Mouse (Mus musculus): ENCODE measurements around the gene Rps25. TPM values are rescaled to one million over a fixed set of nuclear protein-coding genes. Genes with fewer than 3 reads are reported as not detected.
"Not testable (repeated sequence)": the region's sequence is repeated elsewhere in the genome, so short reads cannot be mapped to it uniquely, and the experiment has no call there.

The Rps25 gene
- polyA plus RNA-seq, 1 experiment from 2014 or later, result 984 TPM

DNA sequence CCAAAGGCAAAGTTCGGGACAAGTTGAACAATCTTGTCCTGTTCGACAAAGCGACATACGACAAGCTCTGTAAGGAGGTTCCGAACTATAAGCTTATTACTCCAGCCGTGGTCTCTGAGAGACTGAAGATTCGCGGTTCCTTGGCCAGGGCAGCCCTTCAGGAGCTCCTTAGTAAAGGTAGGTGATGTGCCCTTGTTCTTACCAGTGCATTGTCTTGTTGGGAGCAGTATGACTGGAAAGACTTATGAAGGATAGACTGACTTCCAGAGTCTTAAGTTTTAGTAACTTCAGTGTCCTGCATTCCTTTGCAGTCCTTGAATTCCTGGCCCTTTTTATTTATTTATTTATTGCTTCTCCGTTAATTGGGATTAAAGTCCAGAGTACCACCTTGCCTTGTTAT, 1.8 kb downstream of the Rps25 start:
- peaks cover 54% of the 10 kb centered on the region for H3K36me3 ChIP-seq (replicated peaks)
- 87% methylated on average over 9 of the region's 9 CpGs for WGBS

DNA sequence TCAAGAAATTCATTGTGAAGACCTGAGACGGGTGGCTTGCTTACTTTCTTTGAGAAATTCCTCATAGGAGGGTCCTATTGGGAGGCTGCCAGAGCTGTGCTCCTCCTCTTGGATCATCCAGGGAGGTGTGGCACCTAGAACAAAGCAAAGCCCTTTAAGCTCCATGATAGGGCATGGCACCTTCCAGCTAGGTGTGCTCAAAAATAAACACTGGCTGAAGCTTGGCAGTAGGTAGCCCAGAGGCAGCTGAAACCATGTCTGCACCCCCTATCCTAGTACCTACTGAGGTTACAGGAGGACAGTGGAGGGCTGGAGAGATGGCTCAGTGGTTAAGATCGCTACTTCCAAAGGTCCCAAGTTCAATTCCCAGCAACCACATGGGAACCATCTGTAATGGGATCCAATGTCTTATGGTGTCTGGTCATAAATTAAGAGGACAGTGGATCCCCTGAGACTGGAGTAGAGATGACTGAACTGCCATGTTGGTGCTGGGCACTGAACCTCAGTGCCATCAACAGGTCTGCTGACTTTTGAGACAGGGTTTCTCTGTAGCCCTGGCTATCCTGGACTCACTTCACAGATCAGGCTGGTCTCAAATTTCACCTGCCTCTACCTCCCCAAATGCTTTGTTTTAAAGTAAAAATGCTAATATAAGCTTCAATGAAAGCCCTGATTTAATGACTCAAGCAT, 3.9 kb downstream of the Rps25 start:
- H3K4me1 ChIP-seq, result peaks cover 17% of the 10 kb centered on the region
- ATAC-seq (replicated peaks), result no peak
- H3K27ac ChIP-seq, result no peak overlapping the region
- H3K9ac ChIP-seq, result no peak overlapping the region
- no peak overlapping the region for H3K4me2 ChIP-seq
- no peaks in the 10 kb centered on the region for H3K9me3 ChIP-seq
- H3K27me3 ChIP-seq (replicated peaks), result no peaks in the 10 kb centered on the region
- 88% methylated on average over 2 of the region's 2 CpGs for WGBS
- no peak overlapping the region for H3K4me3 ChIP-seq
- H3K36me3 ChIP-seq (replicated peaks), result peaks cover 53% of the 10 kb centered on the region

More for the DNA sequence above, 1.8 kb downstream of the Rps25 start:
- peaks cover 28% of the 10 kb centered on the region for H3K4me1 ChIP-seq
- peak overlapping the region; percentile 81 for H3K4me3 ChIP-seq
- ATAC-seq (replicated peaks); H3K9ac ChIP-seq; H3K27me3 ChIP-seq (replicated peaks); H3K9me3 ChIP-seq; H3K27ac ChIP-seq: not testable (repeated sequence)
- peak overlapping the region; percentile 67 for H3K4me2 ChIP-seq

DNA sequence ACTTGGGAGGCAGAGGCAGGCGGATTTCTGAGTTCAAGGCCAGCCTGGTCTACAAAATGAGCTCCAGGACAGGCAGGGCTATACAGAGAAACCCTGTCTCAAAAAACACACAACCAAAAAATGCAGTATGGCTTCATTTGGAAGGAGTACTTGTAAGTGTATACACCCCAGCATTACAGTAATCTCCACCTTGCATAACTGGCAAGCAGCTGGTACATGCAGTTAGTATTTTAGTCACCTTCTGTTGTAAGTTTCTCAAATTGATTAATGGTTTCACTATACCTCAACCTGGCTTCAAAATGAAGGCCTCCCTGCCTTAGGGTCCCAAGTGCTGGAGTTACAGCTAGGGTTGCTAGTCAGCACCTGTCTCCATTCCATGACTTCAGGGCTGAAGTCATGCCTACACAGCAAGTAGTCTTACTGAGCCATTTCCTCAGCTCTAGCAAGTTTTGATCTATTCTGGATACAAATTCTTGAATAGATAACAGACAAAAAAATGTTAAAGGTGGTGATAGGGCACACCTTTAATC, 4.7 kb downstream of the Rps25 start:
- Histone ChIP-seq H3K4me3 (no peak overlapping the region), H3K27me3 (replicated peaks) (no peaks in the 10 kb centered on the region), H3K9ac (no peak overlapping the region), H3K4me1 (peaks cover 15% of the 10 kb centered on the region), H3K27ac (no peak overlapping the region), H3K36me3 (replicated peaks) (peaks cover 53% of the 10 kb centered on the region), H3K4me2 (no peak overlapping the region), H3K9me3 (no peaks in the 10 kb centered on the region)
- 85% methylated on average over 1 of the region's 1 CpGs for WGBS
- no peak for ATAC-seq (replicated peaks)

DNA sequence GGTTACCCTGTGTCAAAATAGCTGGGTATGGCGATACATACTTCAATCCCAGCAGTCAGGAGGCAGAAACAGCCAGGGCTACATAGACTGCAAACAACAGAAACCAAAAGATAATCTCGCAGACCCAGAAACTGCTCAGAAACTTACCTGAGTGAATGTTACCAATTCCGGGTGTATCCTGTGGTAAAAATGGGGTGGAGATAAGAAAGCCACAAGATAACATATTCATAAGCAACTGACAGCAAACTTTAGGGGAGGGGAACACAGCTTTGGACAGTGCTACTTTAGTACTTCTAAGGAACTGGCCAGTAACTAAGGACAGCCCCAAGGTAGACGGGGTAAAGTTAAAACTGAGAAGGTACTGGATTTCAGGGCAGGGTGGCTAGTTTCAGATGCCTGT, 5.4 kb downstream of the Rps25 start:
- Histone ChIP-seq H3K36me3 (replicated peaks) (peaks cover 53% of the 10 kb centered on the region), H3K4me2 (no peak overlapping the region), H3K9ac (no peak overlapping the region), H3K4me3 (no peak overlapping the region), H3K9me3 (no peaks in the 10 kb centered on the region), H3K27me3 (replicated peaks) (no peaks in the 10 kb centered on the region), H3K4me1 (peaks cover 20% of the 10 kb centered on the region), H3K27ac (no peak overlapping the region)
- ATAC-seq (replicated peaks), result no peak
- WGBS, result 86% methylated on average over 4 of the region's 4 CpGs

DNA sequence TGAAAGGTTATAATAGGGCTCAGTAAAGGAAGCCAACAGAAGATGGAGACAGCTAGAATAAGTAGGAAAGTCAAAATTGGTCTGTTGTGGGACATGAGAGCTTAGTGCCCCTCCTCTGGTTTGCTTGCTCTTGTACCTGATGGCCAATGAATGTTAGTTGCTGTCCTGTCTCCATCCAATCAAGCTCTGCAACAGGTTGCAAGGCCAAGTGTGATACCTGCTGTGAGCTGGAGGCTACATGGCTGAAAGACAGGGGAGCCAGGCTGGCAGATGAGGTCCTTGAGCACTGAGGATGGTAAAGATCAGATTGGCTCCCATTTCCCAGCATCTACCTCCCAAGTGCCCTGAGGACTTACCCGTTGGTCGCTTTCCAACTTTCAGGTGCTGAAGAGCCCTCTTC, 5.8 kb downstream of the Rps25 start:
- no peak overlapping the region for H3K4me3 ChIP-seq
- 93% methylated on average over 2 of the region's 2 CpGs for WGBS
- peaks cover 53% of the 10 kb centered on the region for H3K36me3 ChIP-seq (replicated peaks)
- no peak for ATAC-seq (replicated peaks)
- H3K4me1 ChIP-seq, result peaks cover 22% of the 10 kb centered on the region
- no peak overlapping the region for H3K27ac ChIP-seq
- no peak overlapping the region for H3K9ac ChIP-seq
- H3K27me3 ChIP-seq (replicated peaks), result no peaks in the 10 kb centered on the region
- H3K9me3 ChIP-seq, result no peaks in the 10 kb centered on the region
- H3K4me2 ChIP-seq, result no peak overlapping the region

DNA sequence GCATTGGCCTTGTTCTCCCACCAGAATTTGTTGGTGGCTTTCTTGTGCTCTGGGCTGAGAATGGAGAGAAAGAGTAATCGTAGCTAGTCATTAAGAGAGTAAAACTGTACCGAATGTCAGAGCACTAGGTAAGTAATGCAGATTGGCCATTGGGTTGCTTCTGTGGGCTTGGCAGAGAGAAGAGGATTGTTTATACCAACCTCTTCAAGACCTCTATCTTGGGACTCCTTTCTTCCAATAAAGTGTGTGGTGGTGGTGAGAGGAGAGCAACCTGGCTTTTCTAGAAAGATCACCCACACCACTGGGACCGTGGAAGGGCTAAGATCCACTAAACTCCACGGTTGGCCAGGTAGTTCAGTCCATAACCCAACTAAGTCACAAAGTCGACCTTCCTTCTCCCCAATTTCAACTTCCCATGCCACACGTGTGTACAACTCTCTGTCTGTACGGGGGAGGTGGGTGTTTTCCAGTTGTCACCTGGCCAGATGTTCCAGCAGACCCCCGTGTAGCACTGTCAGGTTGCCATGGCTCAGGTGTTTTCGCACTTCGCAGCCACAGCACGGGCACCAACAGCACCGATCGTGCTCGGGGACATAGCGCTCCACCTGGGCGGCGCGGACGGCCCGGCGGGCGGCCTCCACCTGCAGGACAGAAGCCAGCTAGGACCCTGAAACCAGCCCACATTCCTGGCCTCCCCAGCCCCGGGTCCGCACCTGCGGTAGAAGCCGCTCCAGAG, 10.4 kb downstream of the Rps25 start:
- ATAC-seq (replicated peaks), result peak; percentile 68
- Histone ChIP-seq H3K9me3 (no peaks in the 10 kb centered on the region), H3K9ac (peak overlapping the region; percentile 71), H3K4me3 (peak overlapping the region; percentile 67), H3K27ac (peak overlapping the region; percentile 83), H3K27me3 (replicated peaks) (no peaks in the 10 kb centered on the region), H3K36me3 (replicated peaks) (peaks cover 22% of the 10 kb centered on the region; the same call in 1 of the 2 replicates), H3K4me1 (peaks cover 17% of the 10 kb centered on the region), H3K4me2 (peak overlapping the region; percentile 89)
- 9% methylated on average over 26 of the region's 26 CpGs for WGBS

GRCm38 (mm10) chr9:44417892-44418363, 11.0 kb downstream of the Rps25 start:
- WGBS, result under 1% methylated on average over 35 of the region's 38 CpGs
- Histone ChIP-seq H3K4me3 (peak overlapping the region; percentile 67), H3K9me3 (no peaks in the 10 kb centered on the region), H3K4me2 (peak overlapping the region; percentile 89), H3K4me1 (peaks cover 17% of the 10 kb centered on the region), H3K9ac (peak overlapping the region; percentile 71), H3K27ac (peak overlapping the region; percentile 83), H3K36me3 (replicated peaks) (peaks cover 16% of the 10 kb centered on the region; the same call in 1 of the 2 replicates), H3K27me3 (replicated peaks) (no peaks in the 10 kb centered on the region)
- ATAC-seq (replicated peaks), result peak; percentile 90

GRCm38 (mm10) chr9:44418519-44419385, 11.8 kb downstream of the Rps25 start, which contains the start of gene Ccdc84:
Gene Ccdc84 (minus strand): TSS chr9:44418569.
- Histone ChIP-seq H3K4me1 (peaks cover 17% of the 10 kb centered on the region), H3K4me2 (peak within 1 kb of the TSS; percentile 89), H3K36me3 (replicated peaks) (0 out of 2 replicates have a peak, but pooled peaks cover 10% of the 10 kb centered on the region), H3K27ac (peak within 1 kb of the TSS; percentile 83), H3K4me3 (peak within 1 kb of the TSS; percentile 67), H3K9me3 (no peaks in the 10 kb centered on the region), H3K9ac (peak within 1 kb of the TSS; percentile 71), H3K27me3 (replicated peaks) (no peaks in the 10 kb centered on the region)
- WGBS, result 75% methylated on average over 14 of the region's 14 CpGs
- ATAC-seq (replicated peaks), result no peak

DNA sequence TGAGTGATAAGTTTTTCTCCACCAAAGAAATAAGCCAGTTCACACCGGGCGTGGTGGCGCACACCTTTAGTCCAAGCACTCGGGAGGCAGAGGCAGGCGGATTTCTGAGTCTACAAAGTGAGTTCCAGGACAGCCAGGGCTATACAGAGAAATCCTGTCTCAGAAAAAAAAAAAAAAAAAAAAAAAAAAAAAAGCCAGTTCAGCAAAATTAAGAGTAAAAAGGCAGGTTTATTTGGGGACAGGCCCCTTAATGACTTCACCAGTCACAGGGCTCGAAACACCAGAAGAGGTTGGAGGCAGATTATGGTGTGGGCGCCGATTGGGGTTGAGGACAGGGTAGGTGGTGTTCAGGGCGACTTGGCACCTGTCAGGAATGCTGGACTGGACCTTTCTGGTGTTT, 12.8 kb downstream of the Rps25 start:
- WGBS, result 93% methylated on average over 9 of the region's 9 CpGs
- not testable (repeated sequence) for H3K27me3 ChIP-seq (replicated peaks); H3K9ac ChIP-seq; H3K36me3 ChIP-seq (replicated peaks); H3K9me3 ChIP-seq; ATAC-seq (replicated peaks); H3K4me2 ChIP-seq; H3K4me3 ChIP-seq; H3K27ac ChIP-seq
- peaks cover 17% of the 10 kb centered on the region for H3K4me1 ChIP-seq

- H3K9ac ChIP-seq, result no peak overlapping the region
- no peaks in the 10 kb centered on the region for H3K9me3 ChIP-seq
- H3K4me3 ChIP-seq, result no peak overlapping the region
- peaks cover 17% of the 10 kb centered on the region for H3K4me1 ChIP-seq
- ATAC-seq (replicated peaks), result no peak
- 81% methylated on average over 5 of the region's 5 CpGs for WGBS
- H3K27ac ChIP-seq, result no peak overlapping the region
- H3K27me3 ChIP-seq (replicated peaks), result no peaks in the 10 kb centered on the region
- H3K36me3 ChIP-seq (replicated peaks), result no peaks in the 10 kb centered on the region
- H3K4me2 ChIP-seq, result no peak overlapping the region
Observed at GRCm38 (mm10) chr9:44420280-44420898, 13.4 kb downstream of the Rps25 start.

DNA sequence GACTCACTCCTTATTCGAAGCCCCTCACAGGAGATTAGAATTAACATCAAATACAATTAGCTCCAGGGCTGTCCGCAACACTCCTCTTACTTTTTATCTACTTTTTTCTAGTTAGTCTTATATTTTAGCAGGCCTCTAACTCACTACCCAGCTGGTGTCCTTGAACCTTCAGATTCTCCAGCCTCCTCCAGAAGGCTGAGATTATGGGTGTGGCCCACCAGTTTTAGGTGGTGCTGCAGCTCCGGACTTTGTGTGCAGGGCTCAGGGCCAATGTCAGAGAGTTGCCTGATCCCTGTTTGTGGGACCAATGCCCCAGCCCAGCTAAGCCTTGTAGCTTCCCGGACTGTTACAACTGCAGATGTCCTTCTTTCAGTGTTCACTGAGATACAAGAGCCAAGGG, 16.6 kb downstream of the Rps25 start:
- Histone ChIP-seq H3K9ac (no peak overlapping the region), H3K4me2 (no peak overlapping the region), H3K9me3 (no peaks in the 10 kb centered on the region), H3K36me3 (replicated peaks) (no peaks in the 10 kb centered on the region), H3K4me3 (no peak overlapping the region), H3K27ac (no peak overlapping the region), H3K27me3 (replicated peaks) (no peaks in the 10 kb centered on the region), H3K4me1 (peaks cover 2% of the 10 kb centered on the region; the same call in 1 of the 2 replicates)
- WGBS, result 87% methylated on average over 4 of the region's 4 CpGs
- ATAC-seq (replicated peaks), result no peak
